Mouse (Mus musculus): Measurements from ENCODE around the gene Pidd1. TPM values are rescaled to one million over a fixed set of nuclear protein-coding genes. Genes with fewer than 3 reads are reported as not detected.
A peak's percentile ranks its signal among the peaks of the same experiment; 100 is the strongest.

Pidd1 gene
- polyA plus RNA-seq, 1 experiment from 2014 or later = 12.0 TPM

DNA sequence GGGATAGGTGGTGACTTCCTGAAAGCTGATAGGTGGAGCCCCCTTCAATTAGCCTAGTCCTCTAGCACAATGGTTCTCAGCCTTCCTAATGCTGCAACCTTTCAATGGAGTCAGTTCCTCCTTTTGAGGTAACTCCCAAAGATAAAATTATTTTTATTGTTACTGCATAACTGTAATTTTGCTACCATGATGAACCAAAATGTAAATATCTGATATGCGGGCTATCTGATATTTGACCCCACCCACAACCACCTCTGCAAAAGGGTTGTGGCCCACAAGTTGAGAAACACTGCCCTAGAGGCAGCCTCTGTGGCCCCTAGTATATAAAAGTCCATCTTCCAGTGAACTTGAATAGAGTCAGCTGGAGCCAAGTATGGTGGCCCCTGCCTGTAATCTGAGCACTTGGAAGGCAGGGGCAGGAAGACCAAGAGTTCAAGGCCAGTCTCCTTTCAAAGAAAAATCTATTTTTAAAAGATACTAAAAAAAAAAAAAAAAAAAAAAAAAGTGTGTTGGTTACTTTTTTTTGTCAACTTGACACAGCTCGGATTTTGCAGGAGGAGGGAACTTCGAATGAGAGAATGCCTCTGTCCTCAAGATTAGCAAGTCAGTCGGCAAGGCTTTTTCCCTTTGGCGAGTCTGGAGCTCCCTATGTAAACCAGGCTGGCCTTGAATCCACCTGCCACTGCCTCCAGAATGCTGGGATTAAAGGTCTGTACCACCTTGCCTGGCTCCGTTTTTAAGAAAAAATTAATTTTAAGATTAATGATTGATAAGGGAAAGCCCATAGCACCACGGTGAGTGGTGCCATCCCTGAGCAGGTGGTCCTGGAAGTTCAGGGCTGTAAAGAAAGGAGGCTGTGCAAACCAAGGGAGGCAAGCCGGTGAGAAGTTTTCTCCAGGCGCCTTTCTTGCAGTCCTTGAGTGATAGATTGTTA lies 53.2 kb downstream of the Pidd1 start:
- H3K9me3 ChIP-seq (replicated peaks) = no peaks in the 10 kb centered on the region
- no peak overlapping the region for H3K9ac ChIP-seq
- H3K27me3 ChIP-seq (replicated peaks) = peaks cover 4% of the 10 kb centered on the region; the same call in 1 of the 2 replicates
- no peak for ATAC-seq (ENCODE audit: insufficient number of reproducible peaks, low FRiP score)
- 0 out of 2 replicates have a peak overlapping the region, but pooled peaks have one; percentile 6 for H3K4me2 ChIP-seq
- H3K36me3 ChIP-seq = peaks cover 4% of the 10 kb centered on the region; the same call in 1 of the 2 replicates
- H3K4me3 ChIP-seq = no peak overlapping the region
- 59% methylated on average over 9 of the region's 9 CpGs for WGBS
- H3K4me1 ChIP-seq (replicated peaks) = peaks cover 15% of the 10 kb centered on the region
- H3K27ac ChIP-seq (ENCODE audit: poor library complexity, severe bottlenecking) = no peak overlapping the region

DNA sequence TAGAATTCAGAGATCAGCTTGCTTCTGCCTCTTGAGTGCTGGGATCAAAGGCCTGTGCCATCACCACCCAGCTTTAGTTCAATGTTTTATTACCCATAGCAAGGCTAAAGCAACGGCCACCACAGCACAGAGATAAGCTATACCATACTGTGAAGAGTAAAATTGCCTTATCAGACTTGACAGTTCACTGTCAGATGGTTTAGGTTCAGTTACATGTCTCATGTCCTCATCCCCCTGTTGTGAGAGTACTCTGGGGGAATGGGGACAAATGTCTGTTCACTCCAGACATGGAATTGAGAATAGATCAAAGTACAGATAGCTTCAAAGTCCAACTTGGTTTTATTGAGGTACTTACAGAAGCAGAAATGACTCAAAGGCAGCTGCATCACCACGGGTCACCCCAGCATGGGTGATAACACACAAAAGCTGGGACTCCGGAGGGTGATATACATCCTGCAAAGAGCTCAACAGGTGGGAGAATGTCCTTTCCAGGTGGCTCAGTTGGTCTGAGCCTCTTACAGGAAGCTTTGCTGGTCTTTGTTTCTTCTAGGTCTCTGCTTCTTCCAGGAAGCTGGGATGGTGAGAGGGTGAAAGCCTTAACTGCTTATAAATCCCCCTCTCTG lies 55.2 kb downstream of the Pidd1 start:
- no peak overlapping the region for H3K9ac ChIP-seq
- ATAC-seq (ENCODE audit: insufficient number of reproducible peaks, low FRiP score) = no peak
- H3K36me3 ChIP-seq = no peaks in the 10 kb centered on the region
- H3K27me3 ChIP-seq (replicated peaks) = peaks cover 21% of the 10 kb centered on the region; the same call in 1 of the 2 replicates
- H3K9me3 ChIP-seq (replicated peaks) = no peaks in the 10 kb centered on the region
- no peak overlapping the region for H3K4me2 ChIP-seq
- H3K4me1 ChIP-seq (replicated peaks) = peaks cover 13% of the 10 kb centered on the region
- WGBS = 46% methylated on average over 3 of the region's 3 CpGs
- no peak overlapping the region for H3K27ac ChIP-seq (ENCODE audit: poor library complexity, severe bottlenecking)
- H3K4me3 ChIP-seq = no peak overlapping the region

Other genes starting within 250 kb of the Pidd1 start
- gene Lrrc56, start 249.9 kb downstream of the Pidd1 start, polyA plus RNA-seq (2016; fragmentation: Nextera tagmentation; extraction: Ambion mirVana) = 2.5 and 3.5 TPM in 2 replicates
- gene Lmntd2, start 229.9 kb downstream of the Pidd1 start, polyA plus RNA-seq (2016; fragmentation: Nextera tagmentation; extraction: Ambion mirVana) = 1.3 and 1.4 TPM in 2 replicates
- 12.9 and 16.2 TPM in 2 replicates for gene Rassf7, start 228.2 kb downstream of the Pidd1 start, polyA plus RNA-seq (2016; fragmentation: Nextera tagmentation; extraction: Ambion mirVana)
- 56.4 and 59.3 TPM in 2 replicates for gene Phrf1, start 215.2 kb downstream of the Pidd1 start, polyA plus RNA-seq (2016; fragmentation: Nextera tagmentation; extraction: Ambion mirVana)
- gene Irf7, start 177.5 kb downstream of the Pidd1 start, polyA plus RNA-seq (2016; fragmentation: Nextera tagmentation; extraction: Ambion mirVana) = 1.1 and 1.7 TPM in 2 replicates
- gene Cdhr5, start 167.2 kb downstream of the Pidd1 start, polyA plus RNA-seq (2016; fragmentation: Nextera tagmentation; extraction: Ambion mirVana) = not detected in 2 replicates
- gene Sct, start 164.9 kb downstream of the Pidd1 start, polyA plus RNA-seq (2016; fragmentation: Nextera tagmentation; extraction: Ambion mirVana) = 0.64 TPM in 1 of 2 replicates, not detected in the other
- gene Drd4, start 152.0 kb downstream of the Pidd1 start, polyA plus RNA-seq (2016; fragmentation: Nextera tagmentation; extraction: Ambion mirVana) = 0.06 and 0.15 TPM in 2 replicates
- gene Deaf1, start 116.3 kb downstream of the Pidd1 start, polyA plus RNA-seq (2016; fragmentation: Nextera tagmentation; extraction: Ambion mirVana) = 34.3 and 35.6 TPM in 2 replicates
- gene Tmem80, start 116.3 kb downstream of the Pidd1 start, polyA plus RNA-seq (2016; fragmentation: Nextera tagmentation; extraction: Ambion mirVana) = 37.4 and 40.1 TPM in 2 replicates
- 0.73 and 1.3 TPM in 2 replicates for gene Eps8l2, start 105.1 kb downstream of the Pidd1 start, polyA plus RNA-seq (2016; fragmentation: Nextera tagmentation; extraction: Ambion mirVana)
- gene Taldo1, start 51.8 kb downstream of the Pidd1 start, polyA plus RNA-seq (2016; fragmentation: Nextera tagmentation; extraction: Ambion mirVana) = 276 and 284 TPM in 2 replicates
- gene Gatd1, start 29.9 kb downstream of the Pidd1 start, polyA plus RNA-seq (2016; fragmentation: Nextera tagmentation; extraction: Ambion mirVana) = 25.5 and 26.7 TPM in 2 replicates
- 13.9 and 14.6 TPM in 2 replicates for gene Cend1, start 14.5 kb downstream of the Pidd1 start, polyA plus RNA-seq (2016; fragmentation: Nextera tagmentation; extraction: Ambion mirVana)
- gene Slc25a22, start 6.1 kb downstream of the Pidd1 start, polyA plus RNA-seq (2016; fragmentation: Nextera tagmentation; extraction: Ambion mirVana) = 19.3 and 20.7 TPM in 2 replicates
- gene Rplp2, start 3.3 kb upstream of the Pidd1 start, polyA plus RNA-seq (2016; fragmentation: Nextera tagmentation; extraction: Ambion mirVana) = 867 and 941 TPM in 2 replicates
- 42.3 and 43.3 TPM in 2 replicates for gene Pnpla2, start 11.2 kb upstream of the Pidd1 start, polyA plus RNA-seq (2016; fragmentation: Nextera tagmentation; extraction: Ambion mirVana)
- 16.6 and 17.5 TPM in 2 replicates for gene Cracr2b, start 17.1 kb upstream of the Pidd1 start, polyA plus RNA-seq (2016; fragmentation: Nextera tagmentation; extraction: Ambion mirVana)
- gene Cd151, start 23.4 kb upstream of the Pidd1 start, polyA plus RNA-seq (2016; fragmentation: Nextera tagmentation; extraction: Ambion mirVana) = 27.4 and 30.6 TPM in 2 replicates
- gene Polr2l, start 31.1 kb upstream of the Pidd1 start, polyA plus RNA-seq (2016; fragmentation: Nextera tagmentation; extraction: Ambion mirVana) = 60.7 and 64.7 TPM in 2 replicates
- gene Tspan4, start 31.2 kb upstream of the Pidd1 start, polyA plus RNA-seq (2016; fragmentation: Nextera tagmentation; extraction: Ambion mirVana) = 57.5 and 57.6 TPM in 2 replicates
- gene Chid1, start 95.8 kb upstream of the Pidd1 start, polyA plus RNA-seq (2016; fragmentation: Nextera tagmentation; extraction: Ambion mirVana) = 35.9 and 38.6 TPM in 2 replicates
- gene Ap2a2, start 118.1 kb upstream of the Pidd1 start, polyA plus RNA-seq (2016; fragmentation: Nextera tagmentation; extraction: Ambion mirVana) = 70.2 and 70.7 TPM in 2 replicates
- 0.06 and 0.11 TPM in 2 replicates for gene Muc6, start 211.3 kb upstream of the Pidd1 start, polyA plus RNA-seq (2016; fragmentation: Nextera tagmentation; extraction: Ambion mirVana)
- gene Muc2, start 246.3 kb upstream of the Pidd1 start, polyA plus RNA-seq (2016; fragmentation: Nextera tagmentation; extraction: Ambion mirVana) = 0.31 and 0.51 TPM in 2 replicates

All from heart, embryonic 12.5 days (tissue).